Mouse (Mus musculus) thymus, adult 18-20 months (tissue): ENCODE data around the gene Prkn.

Source experiments
- DNase-seq, 2 experiments: peaks; one replicate each; pipeline ENCODE4 v3.0.0; 2022; ENCODE audit warnings: mixed read lengths in 2 of 2

Prkn gene

DNA sequence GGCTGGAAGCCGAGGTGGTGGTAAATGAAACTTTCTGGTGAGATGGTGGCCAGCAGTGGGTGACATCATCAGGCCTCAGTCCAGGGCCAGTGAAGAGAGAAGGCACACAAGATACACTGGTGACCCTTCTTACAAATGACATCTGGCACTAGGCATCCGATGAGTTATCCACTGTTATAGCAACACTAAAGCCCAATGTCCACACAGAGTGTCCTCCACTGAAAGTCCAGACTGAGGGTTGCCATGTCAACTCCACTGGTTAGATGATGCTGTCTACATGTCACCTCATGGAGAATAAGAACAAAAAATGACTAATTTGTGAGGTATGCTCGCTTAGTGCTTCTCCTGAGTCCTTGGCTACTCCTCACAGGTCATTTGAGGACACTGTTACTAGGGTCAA lies 1210.8 kb downstream of the Prkn start:
- no peak for DNase-seq

DNA sequence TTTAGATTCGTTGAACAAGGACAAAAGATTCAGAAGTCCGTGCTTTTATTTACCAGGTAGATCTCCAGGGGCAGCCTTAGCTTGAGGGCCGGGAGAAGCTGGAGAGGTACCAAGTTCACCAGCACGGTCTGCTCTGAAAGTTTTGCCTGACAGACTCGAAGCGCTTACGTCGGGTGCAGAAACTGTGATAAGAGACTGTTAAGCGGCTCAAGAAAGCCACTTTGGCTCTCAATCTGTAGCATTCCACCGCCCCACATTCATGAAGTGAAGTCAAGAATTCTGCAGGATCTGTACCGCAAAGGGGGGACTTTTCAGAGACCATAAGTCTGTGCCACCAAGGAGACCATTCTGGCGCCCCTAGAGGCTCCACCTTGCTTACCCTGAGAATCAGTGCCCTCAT lies 1212.5 kb downstream of the Prkn start:
- DNase-seq, result no peak

DNA sequence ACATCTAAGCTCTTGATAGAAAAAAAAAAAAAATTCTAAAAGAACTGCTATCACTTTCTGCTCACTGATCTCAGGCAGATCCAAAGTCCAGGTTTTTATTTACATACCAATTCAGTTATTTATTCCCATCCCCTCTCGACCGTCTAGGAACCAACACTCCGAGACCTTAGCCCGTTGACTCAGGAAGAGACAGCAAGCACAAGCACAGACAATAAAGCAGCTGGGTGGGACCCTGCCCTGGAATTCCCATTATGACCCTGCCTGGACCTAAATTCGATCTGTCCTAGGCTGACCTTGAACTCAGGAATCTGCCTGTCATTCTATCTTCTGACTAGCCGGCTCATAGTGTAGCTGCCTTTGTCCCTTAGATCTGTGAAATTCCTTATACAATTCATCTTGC lies 1218.9 kb downstream of the Prkn start:
- no peak for DNase-seq

DNA sequence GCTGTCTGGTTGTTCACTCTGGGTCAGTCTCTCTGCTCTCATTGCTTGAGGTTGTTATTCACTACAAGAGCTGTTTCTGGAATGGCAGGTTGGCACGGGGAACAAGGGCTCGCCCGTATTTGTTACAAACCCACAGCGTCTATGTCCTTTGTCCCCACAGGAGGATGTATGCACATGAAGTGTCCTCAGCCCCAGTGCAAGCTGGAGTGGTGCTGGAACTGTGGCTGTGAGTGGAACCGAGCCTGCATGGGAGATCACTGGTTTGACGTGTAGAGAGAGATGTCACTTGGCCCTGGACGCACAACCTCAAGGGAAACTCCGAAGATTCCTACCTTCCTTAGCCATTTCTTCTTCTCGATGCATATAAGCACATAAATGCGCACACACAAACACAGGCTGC lies 1221.2 kb downstream of the Prkn start:
- DNase-seq, result no peak

DNA sequence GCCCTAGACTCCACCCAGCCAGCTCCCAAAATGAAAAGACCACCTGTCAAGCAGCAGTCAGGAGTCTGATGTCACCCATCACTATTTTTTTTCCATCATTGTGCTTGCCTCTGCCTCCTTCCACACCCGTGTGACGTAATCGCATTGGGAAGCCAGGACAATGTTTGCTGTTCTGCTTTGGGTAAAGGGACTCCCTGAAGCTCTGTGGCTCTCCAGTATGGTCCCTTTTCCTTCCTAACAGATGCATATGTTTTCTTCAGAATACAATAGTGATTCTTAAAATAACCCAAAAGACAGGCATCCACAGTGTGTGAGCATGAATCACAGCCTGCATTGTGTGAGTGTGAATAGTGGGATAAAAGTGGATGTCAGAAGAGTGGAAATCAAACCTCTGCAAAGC lies 1222.7 kb downstream of the Prkn start:
- no peak for DNase-seq

DNA sequence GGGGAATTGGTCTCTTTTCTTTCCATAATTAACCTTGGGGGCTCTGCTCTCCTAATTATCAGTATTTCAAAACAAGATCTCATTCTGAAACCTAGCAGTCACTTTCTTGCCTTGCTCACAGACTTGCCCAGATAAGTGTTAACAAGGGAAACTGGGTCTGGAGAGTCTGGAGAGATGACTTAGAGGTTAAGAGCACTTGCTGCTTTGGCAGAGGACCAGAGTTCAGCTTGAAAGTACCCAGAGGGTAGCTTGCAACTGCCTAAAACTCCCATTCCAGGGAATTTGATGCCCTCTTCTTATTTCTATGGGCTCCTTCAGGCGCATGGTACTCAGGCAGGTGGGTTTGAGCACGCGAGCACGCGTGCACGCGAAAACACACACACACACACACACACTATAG lies 1223.3 kb downstream of the Prkn start:
- DNase-seq, result no peak

DNA sequence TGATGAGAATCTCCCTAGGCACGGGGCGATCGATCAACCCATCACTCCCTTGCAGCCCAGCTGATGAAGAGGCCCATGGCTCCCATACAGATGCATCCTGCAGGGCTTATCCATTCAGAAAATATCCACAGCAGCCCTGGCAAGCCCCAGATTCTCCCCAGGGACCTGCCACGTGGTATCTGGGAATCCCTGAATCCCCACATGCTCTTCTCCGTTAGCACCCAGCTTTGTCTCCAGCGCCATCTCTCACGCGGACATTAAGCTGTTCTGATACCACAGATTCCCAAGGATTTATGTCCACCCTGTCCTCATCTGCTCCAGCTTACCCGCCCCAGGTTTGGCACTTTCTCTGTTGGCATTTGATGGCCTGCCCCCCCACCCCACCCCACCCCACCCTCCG lies 1225.9 kb downstream of the Prkn start:
- no peak for DNase-seq

DNA sequence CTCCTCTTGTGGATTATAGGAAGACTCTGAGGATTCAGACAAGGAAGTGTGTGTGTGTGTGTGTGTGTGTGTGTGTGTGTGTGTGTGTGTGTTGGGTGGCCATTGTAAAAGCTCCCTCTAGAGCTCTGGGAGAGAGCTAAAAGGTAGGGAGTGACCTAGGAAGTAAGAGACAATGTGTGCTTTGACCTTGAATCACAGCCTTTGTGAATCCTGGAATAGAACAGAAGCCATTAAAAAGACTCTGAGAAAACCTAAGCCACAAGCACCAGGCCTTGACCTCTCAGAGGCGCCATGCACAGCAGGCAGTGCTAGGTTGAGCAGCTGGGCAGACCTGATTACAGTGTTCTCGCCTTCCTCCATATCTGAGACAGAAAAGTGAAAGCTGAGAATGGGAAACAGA lies 1236.6 kb downstream of the Prkn start:
- no peak for DNase-seq

DNA sequence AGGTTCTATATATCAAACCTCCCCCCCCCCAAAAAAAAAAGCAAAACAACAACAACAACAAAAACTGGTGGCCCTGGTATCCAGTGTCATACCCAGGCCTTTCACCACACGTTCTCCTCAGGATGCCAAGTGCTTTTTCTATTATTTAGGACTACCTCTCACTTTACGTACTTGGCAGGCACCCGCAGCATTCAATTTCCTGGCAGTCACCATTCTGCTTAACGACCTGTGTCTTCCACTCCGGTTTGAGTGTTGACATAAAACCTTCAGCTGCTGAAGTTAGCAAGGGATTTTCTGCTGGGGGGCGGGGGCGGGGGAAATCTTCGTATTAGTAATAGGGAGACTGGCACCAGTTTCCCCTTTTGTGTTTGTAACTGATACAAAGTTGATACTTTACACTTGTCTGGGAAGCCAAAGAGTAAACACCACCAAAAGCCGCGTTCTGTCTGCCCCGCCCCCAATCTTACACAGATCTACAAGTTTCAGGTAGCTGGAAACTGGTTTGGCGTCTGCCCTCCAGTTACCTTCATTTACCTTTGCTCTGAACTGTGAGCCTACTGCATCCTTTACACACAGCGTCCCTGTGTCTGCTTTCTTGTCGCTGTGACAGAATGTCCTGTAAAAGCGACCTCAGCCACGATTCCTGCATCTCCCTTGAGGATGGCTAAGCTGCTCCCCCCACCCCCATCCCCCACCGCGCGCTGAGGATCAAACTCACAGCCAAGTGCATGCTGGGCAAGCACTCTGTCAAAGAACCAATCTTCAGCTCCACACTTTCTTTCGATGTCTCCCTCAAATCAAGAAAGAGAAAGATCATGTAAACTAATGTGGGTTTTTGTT lies 1240.7 kb downstream of the Prkn start:
- DNase-seq, result no peak

DNA sequence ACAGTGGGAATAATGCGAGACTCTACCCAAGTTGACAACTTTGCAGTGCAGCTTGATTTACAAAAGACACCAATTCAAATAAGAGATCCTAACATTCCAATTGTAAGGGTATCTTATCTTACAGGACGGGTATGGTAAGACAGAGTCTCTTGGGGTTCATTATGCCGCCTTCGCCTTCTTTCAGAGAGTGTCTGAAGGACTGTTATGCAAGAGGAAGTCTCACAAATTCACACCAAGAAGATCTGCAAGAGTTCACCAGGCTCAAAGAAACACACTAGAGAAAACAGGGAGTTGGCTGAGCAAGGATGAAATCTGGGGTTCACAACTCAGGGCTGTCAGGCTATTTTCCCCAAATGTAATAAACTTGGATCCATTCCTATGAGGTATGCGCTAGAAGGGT lies 1242.0 kb downstream of the Prkn start:
- DNase-seq, result no peak

DNA sequence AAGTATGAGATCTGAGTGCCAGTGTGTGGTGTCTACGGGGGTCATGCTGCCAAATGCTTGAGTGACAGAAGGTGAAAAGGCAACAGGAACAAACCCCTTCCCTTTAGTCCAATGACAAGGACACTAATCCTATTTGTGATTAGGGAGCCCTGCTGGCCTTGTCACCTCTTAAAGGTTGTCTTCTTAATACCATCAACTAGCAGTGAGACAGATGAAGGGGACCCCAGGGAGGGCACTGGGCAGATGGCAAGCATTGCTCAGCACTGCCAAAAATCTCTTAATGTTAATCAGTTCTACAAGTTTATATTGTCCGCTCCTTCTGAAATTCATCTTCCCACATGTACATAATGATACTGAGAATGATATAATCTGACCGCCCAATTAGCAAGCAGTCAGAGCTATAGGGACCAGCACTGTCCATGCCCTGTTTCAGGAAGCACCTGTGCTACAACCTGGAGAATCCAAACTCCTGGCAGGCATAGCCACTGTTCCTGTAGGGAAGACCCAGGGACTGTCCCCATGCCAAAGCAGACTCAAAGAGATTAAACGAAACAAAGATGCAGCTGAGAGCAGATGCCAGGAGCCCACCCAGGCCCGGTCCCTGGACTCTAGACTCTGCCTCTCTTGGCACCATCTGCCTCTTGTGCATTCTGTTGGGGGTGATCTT lies 1250.2 kb downstream of the Prkn start:
- no peak for DNase-seq

DNA sequence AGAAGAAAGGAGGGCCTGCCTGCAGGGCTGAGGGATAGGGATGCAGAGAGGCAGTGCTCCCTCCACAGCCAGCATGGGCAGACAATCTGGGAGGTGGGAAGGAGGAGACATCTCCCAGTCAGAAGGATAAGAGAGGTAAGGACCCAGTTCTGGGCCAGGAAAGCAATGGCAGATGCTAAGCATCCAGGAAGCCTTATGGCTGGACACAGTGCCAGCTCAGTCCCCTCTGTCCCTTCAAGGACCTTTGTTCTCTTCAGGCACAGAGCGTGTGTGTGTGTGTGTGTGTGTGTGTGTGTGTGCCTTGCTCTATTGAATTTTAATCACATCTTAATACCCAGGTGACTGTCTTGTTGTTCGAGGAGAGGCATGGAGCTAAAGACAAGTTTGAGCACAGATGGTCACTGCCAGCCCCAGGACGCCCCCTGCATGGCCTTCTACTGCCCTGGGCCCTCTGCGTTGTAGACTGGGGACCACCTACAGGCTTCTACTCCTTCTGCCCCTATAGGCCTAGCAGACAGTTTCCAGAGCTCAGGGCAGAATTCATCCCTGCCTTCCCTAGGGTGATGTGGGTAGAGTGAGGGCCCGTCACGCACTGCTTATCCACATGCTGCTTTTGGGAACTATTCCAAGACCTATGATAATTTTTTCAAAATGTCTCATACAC lies 1252.8 kb downstream of the Prkn start:
- no peak for DNase-seq

DNA sequence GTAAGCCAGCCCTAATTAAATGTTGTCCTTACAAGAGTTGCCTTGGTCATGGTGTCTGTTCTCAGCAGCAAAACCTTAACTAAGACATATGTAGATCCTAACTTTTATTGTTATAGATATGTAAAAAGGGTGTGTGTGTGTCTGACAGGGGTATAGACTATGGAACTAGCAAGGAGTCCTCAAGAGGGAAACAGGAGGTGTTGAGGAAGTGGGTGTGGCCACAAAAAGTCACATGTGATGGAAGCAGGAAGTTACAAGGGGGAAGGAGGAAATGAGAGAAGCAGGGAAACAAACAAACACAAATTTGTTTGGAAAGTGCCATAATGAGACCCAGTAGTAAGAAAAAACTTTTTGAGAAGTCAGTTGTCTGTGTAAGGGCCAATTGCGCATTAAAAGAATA lies 1253.8 kb downstream of the Prkn start:
- DNase-seq, result no peak

DNA sequence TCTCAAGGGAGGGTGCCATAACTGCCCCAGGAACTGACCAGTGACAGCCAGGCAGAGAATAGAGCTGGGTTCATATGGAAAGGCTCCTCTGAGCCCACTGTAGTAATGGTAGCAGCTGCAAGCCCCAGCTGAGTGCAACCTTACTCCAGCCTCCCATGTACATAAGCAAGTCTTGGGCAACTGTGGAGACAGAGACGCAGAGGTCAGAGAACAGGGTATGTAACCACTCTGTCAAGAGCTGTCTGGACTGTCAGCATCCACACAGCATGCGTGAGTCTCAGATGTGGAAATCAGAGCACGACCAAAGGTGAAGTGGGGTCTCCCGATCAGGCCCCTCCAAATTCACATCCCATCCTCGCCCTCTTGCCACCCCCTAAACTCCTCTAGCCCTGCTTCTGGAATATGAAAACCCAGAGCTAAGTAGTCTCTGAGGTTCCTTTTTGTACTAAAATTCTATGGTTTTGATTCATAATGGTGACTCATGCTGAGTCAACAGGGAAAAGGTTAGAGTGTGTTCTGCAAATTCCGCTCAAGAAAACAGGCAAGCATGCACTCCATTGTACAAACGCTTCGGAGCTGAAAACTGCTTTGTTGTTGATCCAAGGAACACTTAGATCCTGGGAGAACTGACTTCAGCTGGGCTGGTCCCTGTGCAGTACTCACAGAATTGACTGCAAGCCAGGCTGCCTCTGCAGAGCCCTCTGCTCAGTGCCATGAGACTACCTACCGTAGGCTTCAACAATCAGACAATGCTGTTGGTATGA lies 1254.8 kb downstream of the Prkn start:
- DNase-seq, result no peak

DNA sequence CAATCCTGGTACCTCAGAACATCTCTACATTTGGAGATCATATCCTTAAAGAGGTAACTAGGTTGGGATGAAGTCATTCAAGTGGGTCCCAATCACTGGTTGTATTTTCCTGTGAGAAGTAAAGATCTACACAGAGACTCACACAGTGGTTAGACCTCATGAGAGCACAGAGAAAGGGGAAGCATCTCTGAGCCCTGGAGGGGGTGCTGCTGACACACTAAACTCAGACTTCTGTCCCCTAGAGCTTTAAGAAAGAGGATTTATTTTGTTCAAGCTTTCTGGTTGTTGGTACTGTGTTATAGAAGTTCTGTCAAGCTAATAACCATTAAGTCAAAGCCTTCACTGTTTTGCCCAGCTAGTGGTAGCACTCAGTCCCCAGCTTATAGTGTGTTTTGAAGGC lies 1259.2 kb downstream of the Prkn start:
- DNase-seq, result no peak

DNA sequence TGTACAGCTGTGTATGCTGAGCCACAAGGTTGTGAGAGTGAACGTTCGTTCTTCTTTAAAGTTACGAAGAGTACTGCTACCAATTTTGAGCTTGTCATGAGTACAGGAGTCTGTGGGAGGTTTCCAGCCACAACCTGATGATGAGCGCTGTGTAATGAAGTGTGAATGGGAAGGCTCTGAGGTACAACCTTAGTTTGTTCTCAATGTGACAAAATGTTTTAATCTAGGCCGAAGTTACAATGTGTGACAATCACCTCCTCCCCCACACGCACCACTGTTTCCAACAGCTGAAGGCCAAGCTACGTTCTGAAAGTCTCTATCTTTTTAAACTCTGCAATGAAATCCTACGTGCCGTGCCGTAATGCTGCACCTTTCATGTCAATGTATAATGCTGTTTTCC lies 1262.1 kb downstream of the Prkn start:
- DNase-seq, result no peak

DNA sequence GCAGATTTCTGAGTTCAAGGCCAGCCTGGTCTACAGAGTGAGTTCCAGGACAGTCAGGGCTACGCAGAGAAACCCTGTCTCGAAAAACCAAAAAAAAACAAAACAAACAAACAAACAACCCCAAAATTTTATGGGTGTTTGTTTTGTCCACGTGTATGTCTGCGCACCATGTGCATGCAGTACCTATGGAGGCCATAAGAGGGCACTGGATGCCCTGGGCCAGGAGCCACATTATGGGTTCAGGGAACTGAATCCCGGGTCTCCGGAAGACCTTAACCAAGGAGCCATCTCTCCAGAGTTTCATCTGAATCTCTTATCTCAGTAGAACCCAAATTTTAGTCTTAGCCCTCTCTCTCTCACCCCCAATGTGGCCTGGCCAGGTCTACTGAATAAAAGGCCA lies 1263.6 kb downstream of the Prkn start:
- no peak for DNase-seq

DNA sequence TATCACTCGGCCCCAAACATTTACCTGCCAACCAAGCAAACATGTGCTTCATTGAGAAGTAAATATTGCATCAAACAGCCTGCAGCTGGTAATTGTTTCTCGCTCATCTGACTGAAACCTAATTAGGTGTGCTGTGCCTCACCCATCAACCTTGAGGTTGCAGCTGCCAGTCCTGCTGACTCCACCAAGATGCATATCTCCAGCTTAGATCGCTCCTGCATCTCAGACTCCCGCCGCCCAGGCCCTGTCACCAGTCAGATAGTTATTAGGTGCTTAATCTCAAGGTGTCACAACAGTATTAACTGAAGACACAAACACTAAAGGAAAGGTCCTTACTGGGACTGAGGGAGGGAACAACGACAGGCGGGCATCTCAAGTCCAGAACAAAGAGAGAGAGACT lies 1264.1 kb downstream of the Prkn start:
- DNase-seq, result no peak

DNA sequence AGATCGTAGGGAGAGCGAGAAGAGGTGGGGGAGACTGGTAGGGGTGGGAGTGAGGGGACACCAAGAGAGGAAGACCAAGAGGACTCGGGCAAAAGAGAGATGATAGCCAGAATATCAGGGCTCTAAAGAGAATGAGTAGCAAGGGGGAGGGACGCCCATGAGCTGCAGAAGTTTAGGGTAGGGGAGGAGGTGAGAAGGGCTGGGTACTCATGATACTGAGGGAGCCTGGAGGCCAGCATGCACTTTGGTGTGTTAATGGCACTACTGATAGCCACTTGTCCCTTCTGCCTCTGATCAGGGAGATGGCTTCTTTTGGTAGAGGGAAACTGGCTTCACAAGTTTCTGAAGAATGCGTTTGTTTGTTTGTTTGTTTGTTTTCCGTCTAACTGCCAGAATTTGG lies 1264.5 kb downstream of the Prkn start:
- no peak for DNase-seq

DNA sequence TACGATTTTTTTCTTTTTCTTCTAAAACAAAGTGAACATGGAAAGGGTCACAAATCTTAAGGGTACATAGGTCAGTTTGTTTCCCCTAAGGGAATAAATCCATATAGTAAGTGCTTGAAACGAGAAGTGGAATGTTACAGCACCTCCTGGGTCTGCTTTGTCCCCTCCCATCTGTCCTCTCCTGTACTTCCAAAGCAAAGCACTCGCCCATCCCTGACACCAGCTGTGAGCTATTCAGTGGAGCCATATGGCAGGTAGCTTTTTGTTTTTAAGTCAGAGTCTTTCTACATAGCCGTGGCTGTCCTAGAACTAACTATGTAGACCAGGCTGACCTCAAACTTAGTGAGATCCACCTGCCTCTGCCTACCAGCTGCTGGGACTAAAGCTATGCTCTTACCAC lies 1266.1 kb downstream of the Prkn start:
- DNase-seq, result no peak
